Mouse (Mus musculus) lung, adult 18-20 months (tissue): ENCODE data around the gene Foxp2.

Source experiments
- DNase-seq, 2 experiments: peaks; one replicate each; pipeline ENCODE4 v3.0.0; 2022; ENCODE audit warnings: mixed read lengths in 2 of 2

Gene Foxp2

GRCm38 (mm10) chr6:14901183-14901970 is at the start of gene Foxp2:
Foxp2 (plus strand) TSS chr6:14901349.
- peak; percentile 32 to 42 for DNase-seq

DNA sequence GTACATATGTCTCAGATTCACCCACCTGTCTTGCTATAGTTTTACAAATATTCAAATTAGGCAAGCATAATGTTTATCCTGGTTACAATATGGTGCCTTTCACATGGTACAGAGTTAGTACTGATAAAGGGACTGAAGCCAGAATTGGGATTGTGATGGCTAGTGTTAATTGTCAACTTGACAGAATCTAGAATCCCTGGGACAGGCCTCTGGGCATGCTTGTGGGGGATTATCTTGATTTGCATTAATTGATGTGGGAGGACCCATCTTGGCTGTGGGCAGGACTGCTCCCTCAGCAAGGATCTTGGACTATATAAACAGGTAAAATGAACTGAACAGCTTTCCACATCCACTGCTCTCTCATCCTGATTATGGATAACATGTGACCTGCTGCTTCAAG is 15.9 kb upstream of the Foxp2 start:
- no peak for DNase-seq

DNA sequence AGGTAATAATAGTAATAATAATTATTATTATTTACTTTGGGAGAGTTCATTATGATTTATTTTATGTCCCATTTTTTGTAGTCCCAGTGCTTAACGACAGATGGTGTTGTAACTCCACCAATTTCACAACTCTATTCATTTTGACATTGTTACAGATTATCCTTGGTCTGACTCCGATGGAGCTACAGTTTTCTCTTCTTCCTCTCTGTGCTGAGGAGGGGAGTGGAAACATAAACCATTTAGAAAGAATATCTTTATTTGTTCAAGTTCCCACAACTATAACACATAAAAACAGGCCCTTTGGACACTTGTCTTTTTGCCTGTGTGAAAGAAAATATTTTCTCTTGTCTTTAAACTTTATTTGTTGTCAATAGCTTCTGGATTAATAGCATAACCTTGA is 4.1 kb upstream of the Foxp2 start:
- DNase-seq: peak in 1 of 2 experiments; percentile 20

GRCm38 (mm10) chr6:14898096-14898855 is 2.9 kb upstream of the Foxp2 start:
- DNase-seq: peak; percentile 6 to 7

GRCm38 (mm10) chr6:14899021-14899610 is 2.0 kb upstream of the Foxp2 start:
- DNase-seq: peak; percentile 6 to 12

GRCm38 (mm10) chr6:14899936-14900578 is 1.1 kb upstream of the Foxp2 start:
- peak; percentile 11 to 22 for DNase-seq

GRCm38 (mm10) chr6:14900579-14901021 is 549 bp upstream of the Foxp2 start:
- DNase-seq: peak; percentile 79 to 85

- DNase-seq: peak; percentile 3 to 7
Observed at GRCm38 (mm10) chr6:14901971-14902670, 972 bp downstream of the Foxp2 start.

- DNase-seq: peak in 1 of 2 experiments; percentile 11
Observed at GRCm38 (mm10) chr6:14903271-14903965, 2.3 kb downstream of the Foxp2 start.

- no peak for DNase-seq
Observed at GRCm38 (mm10) chr6:14915066-14915465, 13.9 kb downstream of the Foxp2 start.

DNA sequence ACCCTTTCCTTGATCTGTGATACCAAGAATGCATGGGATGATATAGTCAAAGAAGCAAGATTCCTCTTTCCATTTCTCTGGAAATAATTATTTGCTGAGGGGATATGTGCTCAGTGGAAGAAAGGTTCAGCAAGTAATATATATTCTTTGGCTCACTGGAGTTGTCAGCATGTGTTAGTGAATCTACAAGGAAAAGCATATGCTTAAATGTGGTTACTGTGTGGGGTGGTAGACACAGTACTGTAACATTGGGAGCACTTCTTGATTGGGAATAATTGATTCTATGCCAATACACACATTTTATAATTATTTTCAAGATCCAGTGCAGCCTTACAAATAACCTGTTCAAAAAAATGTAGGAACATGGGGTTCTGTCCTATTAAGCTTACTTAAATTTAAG is 21.6 kb downstream of the Foxp2 start:
- DNase-seq: no peak

DNA sequence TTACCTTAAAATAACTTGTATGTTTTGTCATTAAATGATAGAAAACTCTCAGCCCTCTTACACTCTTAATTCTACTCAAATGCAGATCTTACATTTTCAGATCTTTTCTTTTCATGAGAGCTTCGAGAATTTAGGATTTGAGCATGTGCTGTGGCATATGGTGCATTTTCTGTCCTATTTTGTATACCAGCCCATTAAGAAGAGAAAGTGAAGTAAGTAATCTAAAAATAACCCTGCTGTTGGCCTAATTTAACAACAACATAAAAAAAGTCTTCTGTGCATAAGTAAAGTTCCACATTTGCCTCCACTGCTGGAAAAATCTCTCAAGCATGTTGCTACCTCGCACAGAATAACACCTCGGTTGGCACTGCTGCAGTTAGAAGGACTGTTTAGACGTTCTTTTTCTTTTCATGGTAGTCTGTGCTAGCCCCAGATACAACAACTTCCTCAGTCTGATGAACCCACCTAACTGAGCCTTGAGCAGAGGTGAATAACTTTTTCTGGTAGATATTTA is 23.9 kb downstream of the Foxp2 start:
- DNase-seq: no peak

DNA sequence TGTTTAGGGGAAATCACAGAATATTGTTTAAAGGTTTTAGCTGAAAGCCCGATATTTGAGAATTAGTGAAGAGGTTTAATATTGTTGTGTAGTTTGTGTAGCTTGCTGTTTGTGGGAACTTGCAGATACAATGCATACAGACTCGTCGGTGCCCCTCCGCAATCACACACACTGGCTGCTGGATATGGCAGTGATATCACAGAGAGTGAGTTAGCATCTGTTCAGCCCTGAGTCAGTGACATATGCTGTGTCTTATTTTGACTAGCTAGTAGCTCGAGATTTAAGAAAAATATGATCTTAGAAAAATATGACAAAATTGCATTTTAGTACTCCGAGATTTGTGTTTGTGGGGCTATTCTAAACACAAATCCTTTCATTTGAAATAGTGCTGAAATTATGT is 49.9 kb downstream of the Foxp2 start:
- no peak for DNase-seq

DNA sequence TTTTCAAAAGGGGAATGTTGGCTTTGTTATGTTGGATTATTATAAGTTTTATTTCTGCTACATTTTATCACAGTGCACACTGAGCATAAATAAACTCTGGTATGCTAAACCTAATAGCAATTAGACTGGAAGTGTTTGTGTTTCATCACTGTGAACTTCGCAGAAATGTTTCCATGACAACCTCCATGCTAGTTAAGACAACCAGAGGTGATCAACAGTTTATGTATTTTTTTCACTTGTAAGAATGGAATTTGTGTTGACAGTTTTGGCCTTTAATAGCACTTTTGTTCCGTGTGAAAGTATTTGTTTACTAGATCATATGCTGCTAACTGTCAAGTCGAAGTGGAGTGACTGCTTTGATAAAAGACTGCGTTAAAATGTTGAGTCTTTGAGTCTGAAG is 51.6 kb downstream of the Foxp2 start:
- DNase-seq: no peak

DNA sequence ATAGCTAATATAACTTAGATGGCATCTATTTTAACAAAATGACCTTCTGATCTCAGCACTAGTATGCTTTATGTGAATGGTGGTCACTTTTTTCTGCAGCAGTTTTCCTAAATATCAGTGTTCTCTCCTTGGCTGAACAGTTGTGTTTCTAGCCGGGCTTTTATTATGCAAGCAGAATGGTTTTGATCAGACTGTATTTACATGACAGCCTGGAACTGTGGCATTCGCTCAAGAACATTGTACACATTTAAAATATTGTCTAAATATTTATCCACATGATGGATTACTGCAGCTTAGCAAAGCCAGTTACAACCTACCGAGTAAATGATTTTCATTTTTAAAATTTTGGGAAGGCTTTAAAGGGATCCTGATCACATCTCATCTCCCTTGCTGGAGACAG is 75.9 kb downstream of the Foxp2 start:
- no peak for DNase-seq

- no peak for DNase-seq
Observed at GRCm38 (mm10) chr6:14978201-14978600, 77.1 kb downstream of the Foxp2 start.

DNA sequence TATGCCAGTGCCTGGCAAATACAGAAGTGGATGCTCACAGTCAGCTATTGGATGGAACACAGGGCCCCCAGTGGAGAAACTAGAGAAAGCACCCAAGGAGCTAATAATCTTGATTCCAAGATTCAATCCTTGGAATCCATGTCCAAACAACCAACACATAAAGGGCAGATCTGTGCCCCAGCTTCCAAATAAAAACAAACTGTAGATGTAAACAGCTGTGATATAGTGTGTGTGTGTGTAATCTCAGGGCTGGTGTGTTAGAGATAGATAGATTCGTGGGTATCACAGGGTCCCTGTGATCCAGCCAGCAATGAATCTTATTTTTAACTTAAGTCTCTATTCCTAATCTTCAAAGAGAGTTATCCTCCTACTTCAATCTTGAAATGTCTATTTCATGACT is 107.0 kb downstream of the Foxp2 start:
- no peak for DNase-seq

DNA sequence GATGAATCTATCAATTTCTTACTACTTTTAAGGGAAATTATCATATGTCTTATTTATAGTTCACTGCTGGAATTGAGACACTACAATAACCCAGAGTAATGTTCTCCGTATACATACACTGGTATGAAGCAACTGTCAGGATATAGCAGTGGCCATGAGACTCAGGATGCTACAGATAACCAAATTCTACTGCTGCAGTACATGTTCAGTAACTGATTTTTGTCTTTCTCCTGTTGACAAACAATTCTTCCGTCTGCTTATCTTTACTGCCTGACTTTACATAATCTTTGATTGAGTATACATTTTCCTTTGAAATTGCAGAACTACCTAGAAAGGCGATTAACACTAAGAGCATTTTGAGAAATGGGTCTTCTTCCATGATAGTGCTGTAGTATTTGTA is 127.3 kb downstream of the Foxp2 start:
- no peak for DNase-seq

GRCm38 (mm10) chr6:15029446-15030125 is 128.4 kb downstream of the Foxp2 start:
- no peak for DNase-seq

GRCm38 (mm10) chr6:15063246-15063645 is 162.1 kb downstream of the Foxp2 start:
- DNase-seq: no peak

DNA sequence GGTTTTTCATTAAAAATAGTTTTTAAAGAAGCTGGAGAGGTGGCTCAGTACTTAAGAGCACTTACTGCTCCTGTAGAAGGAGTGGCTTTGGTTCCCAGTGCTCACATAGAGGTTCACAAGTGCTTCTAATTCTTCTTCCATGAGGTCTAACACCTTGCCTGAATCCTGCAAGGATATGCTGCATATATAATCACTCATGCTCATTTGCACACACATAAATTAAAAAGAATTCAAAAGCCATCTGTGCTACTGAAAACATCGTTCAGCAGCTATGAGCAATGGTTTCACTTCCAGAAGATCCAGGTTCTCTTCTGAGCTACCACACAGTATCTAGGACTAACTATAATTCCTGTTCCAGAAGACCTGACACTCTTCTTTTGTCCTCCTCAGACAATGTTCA is 200.4 kb downstream of the Foxp2 start:
- no peak for DNase-seq
